Mouse (Mus musculus) heart, embryonic 11.5 days (tissue): ENCODE data around the gene Zfp296. TPM values are rescaled to one million over a fixed set of nuclear protein-coding genes. Genes with fewer than 3 reads are reported as not detected.
A peak's percentile ranks its signal among the peaks of the same experiment; 100 is the strongest.

ENCODE experiments used
- ATAC-seq: fragments of 200-750 bp; cut with Nextera tagmentation; replicated peaks from 2 replicates; pipeline ENCODE4 v1.8.0; 2017; ENCODE audit warnings: moderate library complexity; ENCODE audit not compliant: insufficient number of reproducible peaks, low FRiP score, low TSS enrichment
- H3K27ac ChIP-seq: fragments of 300-500 bp; sonication (generic); 2 replicates; pipeline ENCODE4 v1.5.1; 2014; ENCODE audit warnings: mild to moderate bottlenecking, low read depth, low read length
- H3K27me3 ChIP-seq: fragments of 300-500 bp; sonication (generic); 2 replicates; pipeline ENCODE4 v1.6.1; 2014; ENCODE audit warnings: mild to moderate bottlenecking, low read length, mixed read lengths; ENCODE audit not compliant: control insufficient read depth, insufficient read depth
- H3K36me3 ChIP-seq: fragments of 300-500 bp; sonication (generic); 2 replicates; pipeline ENCODE4 v1.6.1; 2014; ENCODE audit warnings: mild to moderate bottlenecking, low read length, moderate library complexity, mixed read lengths; ENCODE audit not compliant: control insufficient read depth, insufficient read depth
- H3K4me1 ChIP-seq: fragments of 300-500 bp; sonication (generic); 2 replicates; pipeline ENCODE4 v1.6.1; 2014; ENCODE audit warnings: low read length; ENCODE audit not compliant: control insufficient read depth, insufficient read depth
- H3K4me2 ChIP-seq: fragments of 300-500 bp; sonication (generic); 2 replicates; pipeline ENCODE4 v1.6.1; 2014; ENCODE audit warnings: mild to moderate bottlenecking, moderate library complexity
- H3K4me3 ChIP-seq: fragments of 300-500 bp; sonication (generic); 2 replicates; pipeline ENCODE4 v1.5.1; 2014; ENCODE audit warnings: low read depth, low read length
- H3K9ac ChIP-seq: fragments of 300-500 bp; sonication (generic); 2 replicates; pipeline ENCODE4 v1.6.1; 2014; ENCODE audit warnings: mild to moderate bottlenecking, low read depth, low read length, moderate library complexity
- H3K9me3 ChIP-seq: fragments of 300-500 bp; sonication (generic); replicated peaks from 2 replicates; pipeline ENCODE4 v1.6.1; 2016; ENCODE audit warnings: low read length; ENCODE audit not compliant: control insufficient read depth
- WGBS: fragments of 180-500 bp; shearing (Covaris S2); extraction: QIAGEN DNeasy Blood & Tissue Kit; methylation state at CpG from one replicate; pipeline ENCODE4 v1.1.7; 2014; ENCODE audit not compliant: insufficient replicate concordance; 5-methylcytosine and 5-hydroxymethylcytosine counted together
- polyA plus RNA-seq: library from polyadenylated mRNA; unstranded; fragments of >200 nt; fragmentation: Nextera tagmentation; extraction: Ambion mirVana; gene quantifications from 2 replicates; pipeline ENCODE4 v1.2.1, GENCODE M21; 2014

Gene Zfp296
- polyA plus RNA-seq, result 0.30 TPM in 1 of 2 replicates, not detected in the other

GRCm38 (mm10) chr7:19577141-19577852 lies at the start of gene Zfp296, which contains the start of gene Gemin7:
Gene Zfp296, plus strand, starts transcription at chr7:19577287.
Gene Gemin7, minus strand, starts transcription at chr7:19577595.
- H3K4me3 ChIP-seq, result peak within 1 kb of the TSS; percentile 43
- H3K9me3 ChIP-seq, result no peaks in the 10 kb centered on the region
- peaks cover 39% of the 10 kb centered on the region for H3K27me3 ChIP-seq
- peak within 1 kb of the TSS; percentile 78 for H3K4me2 ChIP-seq
- peaks cover 8% of the 10 kb centered on the region for H3K36me3 ChIP-seq
- H3K4me1 ChIP-seq, result peaks cover 14% of the 10 kb centered on the region
- no peak for ATAC-seq
- H3K9ac ChIP-seq, result peak within 1 kb of the TSS; percentile 39
- WGBS, result 2% methylated on average over 56 of the region's 56 CpGs
- H3K27ac ChIP-seq, result no peak within 1 kb of the TSS

- Histone ChIP-seq H3K27me3 (no peaks in the 10 kb centered on the region), H3K4me2 (no peak overlapping the region), H3K9ac (no peak overlapping the region), H3K27ac (no peak overlapping the region), H3K9me3 (no peaks in the 10 kb centered on the region), H3K4me1 (no peaks in the 10 kb centered on the region), H3K36me3 (peaks cover 24% of the 10 kb centered on the region), H3K4me3 (no peak overlapping the region)
- no peak for ATAC-seq
- WGBS, result 76% methylated on average over 10 of the region's 10 CpGs
Measured at GRCm38 (mm10) chr7:19531077-19531476, 46.0 kb upstream of the Zfp296 start.

- WGBS, result 95% methylated on average over 14 of the region's 14 CpGs
- Histone ChIP-seq H3K27me3 (no peaks in the 10 kb centered on the region), H3K27ac (no peak overlapping the region), H3K4me2 (no peak overlapping the region), H3K4me3 (no peak overlapping the region), H3K36me3 (peaks cover 24% of the 10 kb centered on the region), H3K4me1 (no peaks in the 10 kb centered on the region), H3K9me3 (no peaks in the 10 kb centered on the region), H3K9ac (no peak overlapping the region)
- ATAC-seq, result no peak
Measured at GRCm38 (mm10) chr7:19532240-19532639, 44.8 kb upstream of the Zfp296 start.

DNA sequence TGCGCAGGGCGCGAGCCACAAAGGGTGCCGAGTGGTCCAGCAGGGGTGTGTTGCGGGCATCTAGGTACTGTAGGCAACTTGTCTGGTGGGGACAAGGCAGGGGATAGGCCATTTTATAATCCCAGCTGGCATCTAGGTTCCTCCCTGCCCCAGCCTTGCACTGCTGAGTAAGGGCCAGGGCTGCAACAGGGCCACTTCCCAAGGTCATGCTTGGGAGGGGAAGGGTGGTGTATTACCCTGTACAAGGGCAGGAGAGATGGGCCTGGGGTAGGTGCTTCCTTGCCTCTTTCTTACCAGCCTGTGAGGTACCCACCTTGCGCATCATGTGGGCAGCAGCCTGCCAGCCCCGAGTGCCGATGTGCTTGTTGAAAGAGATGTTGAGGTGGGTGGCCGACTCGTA lies 42.4 kb upstream of the Zfp296 start:
- H3K36me3 ChIP-seq, result peaks cover 24% of the 10 kb centered on the region
- H3K27me3 ChIP-seq, result no peaks in the 10 kb centered on the region
- WGBS, result 94% methylated on average over 10 of the region's 10 CpGs
- H3K4me1 ChIP-seq, result no peaks in the 10 kb centered on the region; the same call in 1 of the 2 replicates
- no peak overlapping the region for H3K27ac ChIP-seq
- H3K4me3 ChIP-seq, result no peak overlapping the region
- no peaks in the 10 kb centered on the region for H3K9me3 ChIP-seq
- H3K4me2 ChIP-seq, result no peak overlapping the region
- ATAC-seq, result no peak
- no peak overlapping the region for H3K9ac ChIP-seq

DNA sequence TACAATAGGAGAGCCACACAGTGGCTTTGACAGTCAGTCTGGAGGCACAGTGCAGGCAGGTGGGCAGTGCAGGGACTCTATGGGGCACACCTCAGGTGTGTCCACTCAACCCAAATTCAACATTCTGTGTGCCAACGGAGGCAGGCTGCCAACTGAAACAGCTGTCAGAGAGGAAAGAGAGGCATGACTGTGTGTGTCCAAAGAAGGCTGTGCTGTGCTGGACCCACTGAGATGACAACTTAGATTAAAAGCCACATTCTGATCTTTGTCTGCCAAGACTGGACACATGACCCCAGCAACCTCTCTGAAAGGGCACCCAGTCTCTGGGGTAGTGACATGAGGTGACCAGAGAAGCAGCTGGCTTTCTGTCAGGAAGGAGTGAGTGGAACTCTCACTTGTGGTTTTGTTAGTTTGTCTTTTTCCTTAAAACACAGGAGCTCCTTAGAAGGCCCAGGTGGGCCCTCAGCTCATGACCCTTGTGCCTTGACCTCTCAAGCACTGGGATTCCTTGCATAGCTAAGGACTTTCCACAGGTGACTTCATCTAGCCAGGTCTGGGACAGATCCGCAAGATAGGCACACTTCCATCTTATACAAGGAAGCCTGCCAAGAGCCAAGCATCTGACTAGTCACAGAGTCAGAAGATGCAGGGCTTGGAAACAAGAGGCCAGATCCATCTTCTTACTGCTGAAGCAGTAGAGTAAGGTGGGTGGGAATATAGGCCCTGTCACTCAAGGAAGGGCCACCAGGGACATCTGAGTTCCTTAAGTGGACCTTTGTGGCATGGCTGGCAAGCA lies 36.1 kb upstream of the Zfp296 start:
- no peak overlapping the region for H3K27ac ChIP-seq
- H3K4me1 ChIP-seq, result peaks cover 20% of the 10 kb centered on the region
- no peaks in the 10 kb centered on the region for H3K9me3 ChIP-seq
- 88% methylated on average over 2 of the region's 2 CpGs for WGBS
- H3K4me3 ChIP-seq, result no peak overlapping the region
- H3K4me2 ChIP-seq, result no peak overlapping the region
- no peak overlapping the region for H3K9ac ChIP-seq
- ATAC-seq, result no peak
- H3K36me3 ChIP-seq, result no peaks in the 10 kb centered on the region
- no peaks in the 10 kb centered on the region for H3K27me3 ChIP-seq

- H3K9me3 ChIP-seq, result no peaks in the 10 kb centered on the region
- H3K27ac ChIP-seq, result no peak overlapping the region
- H3K27me3 ChIP-seq, result no peaks in the 10 kb centered on the region
- 84% methylated on average over 7 of the region's 7 CpGs for WGBS
- no peak overlapping the region for H3K4me2 ChIP-seq
- H3K4me1 ChIP-seq, result peaks cover 23% of the 10 kb centered on the region
- H3K9ac ChIP-seq, result no peak overlapping the region
- no peaks in the 10 kb centered on the region for H3K36me3 ChIP-seq
- no peak for ATAC-seq
- H3K4me3 ChIP-seq, result no peak overlapping the region
Measured at GRCm38 (mm10) chr7:19541681-19542154, 35.4 kb upstream of the Zfp296 start.

- Histone ChIP-seq H3K4me3 (no peak overlapping the region), H3K36me3 (no peaks in the 10 kb centered on the region), H3K4me2 (no peak overlapping the region), H3K27ac (no peak overlapping the region), H3K9me3 (no peaks in the 10 kb centered on the region), H3K9ac (no peak overlapping the region), H3K4me1 (peaks cover 25% of the 10 kb centered on the region), H3K27me3 (no peaks in the 10 kb centered on the region)
- 76% methylated on average over 8 of the region's 8 CpGs for WGBS
- no peak for ATAC-seq
Measured at GRCm38 (mm10) chr7:19542155-19542691, 34.9 kb upstream of the Zfp296 start.

DNA sequence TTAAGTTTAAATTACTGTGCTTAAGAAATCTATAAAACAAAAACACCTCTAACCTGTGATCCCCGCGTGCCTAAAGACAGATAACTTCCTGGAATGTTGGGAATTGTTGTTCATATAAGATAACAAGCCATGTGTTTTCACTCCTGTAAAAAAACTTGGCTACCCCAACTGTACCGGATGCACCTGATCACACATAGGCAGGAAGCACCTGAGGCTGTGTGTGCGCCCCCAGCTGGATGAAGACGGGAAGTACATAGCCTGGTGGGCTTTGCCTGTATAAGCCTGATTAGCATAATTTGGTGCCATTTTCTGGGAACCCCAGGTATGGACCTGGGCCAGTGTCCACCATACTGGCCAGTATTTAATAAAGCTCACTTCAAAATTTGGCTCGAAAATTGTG lies 33.5 kb upstream of the Zfp296 start:
- Histone ChIP-seq H3K9me3 (no peaks in the 10 kb centered on the region), H3K4me3 (no peak overlapping the region), H3K27me3 (no peaks in the 10 kb centered on the region), H3K4me2 (no peak overlapping the region), H3K9ac (no peak overlapping the region), H3K4me1 (peaks cover 25% of the 10 kb centered on the region), H3K27ac (no peak overlapping the region), H3K36me3 (no peaks in the 10 kb centered on the region)
- ATAC-seq, result no peak
- 46% methylated on average over 6 of the region's 6 CpGs for WGBS
